Mouse (Mus musculus): ENCODE measurements around the gene Ankrd66. TPM values are rescaled to one million over a fixed set of nuclear protein-coding genes. Genes with fewer than 3 reads are reported as not detected.
"Not testable (repeated sequence)": the region's sequence is repeated elsewhere in the genome, so short reads cannot be mapped to it uniquely, and the experiment has no call there.

Gene Ankrd66
- polyA plus RNA-seq, 1 experiment from 2014 or later = 0.25 TPM

GRCm38 (mm10) chr17:43490371-43490770 is 53.1 kb downstream of the Ankrd66 start:
- H3K27ac ChIP-seq (ENCODE audit: low read depth, low read length); H3K4me1 ChIP-seq (ENCODE audit: control insufficient read depth, insufficient read depth, low read length); ATAC-seq (ENCODE audit: low read depth); H3K4me3 ChIP-seq (ENCODE audit: low read depth, low read length); H3K4me2 ChIP-seq (ENCODE audit: low read depth, low read length); H3K9ac ChIP-seq (replicated peaks; ENCODE audit: low read depth, low read length); H3K36me3 ChIP-seq (ENCODE audit: control insufficient read depth, insufficient read depth, low read length); H3K9me3 ChIP-seq (ENCODE audit: control insufficient read depth, low read length); H3K27me3 ChIP-seq (ENCODE audit: control insufficient read depth, insufficient read depth, low read length): not testable (repeated sequence)
- 97% methylated on average over 7 of the region's 10 CpGs for WGBS

- H3K9ac ChIP-seq (replicated peaks; ENCODE audit: low read depth, low read length) = no peak overlapping the region
- H3K4me2 ChIP-seq (ENCODE audit: low read depth, low read length) = no peak overlapping the region
- WGBS = 94% methylated on average over 2 of the region's 2 CpGs
- H3K9me3 ChIP-seq (ENCODE audit: control insufficient read depth, low read length) = no peaks in the 10 kb centered on the region
- no peaks in the 10 kb centered on the region for H3K27me3 ChIP-seq (ENCODE audit: control insufficient read depth, insufficient read depth, low read length)
- no peaks in the 10 kb centered on the region for H3K36me3 ChIP-seq (ENCODE audit: control insufficient read depth, insufficient read depth, low read length)
- ATAC-seq (ENCODE audit: low read depth) = no peak
- H3K27ac ChIP-seq (ENCODE audit: low read depth, low read length) = no peak overlapping the region
- no peak overlapping the region for H3K4me3 ChIP-seq (ENCODE audit: low read depth, low read length)
- no peaks in the 10 kb centered on the region for H3K4me1 ChIP-seq (ENCODE audit: control insufficient read depth, insufficient read depth, low read length)
Measured at GRCm38 (mm10) chr17:43488439-43489151, 54.8 kb downstream of the Ankrd66 start.

- no peaks in the 10 kb centered on the region for H3K9me3 ChIP-seq (ENCODE audit: control insufficient read depth, low read length)
- WGBS = 93% methylated on average over 3 of the region's 3 CpGs
- no peak for ATAC-seq (ENCODE audit: low read depth)
- no peaks in the 10 kb centered on the region for H3K4me1 ChIP-seq (ENCODE audit: control insufficient read depth, insufficient read depth, low read length)
- H3K4me2 ChIP-seq (ENCODE audit: low read depth, low read length) = no peak overlapping the region
- H3K9ac ChIP-seq (replicated peaks; ENCODE audit: low read depth, low read length) = no peak overlapping the region
- H3K27ac ChIP-seq (ENCODE audit: low read depth, low read length) = no peak overlapping the region
- no peaks in the 10 kb centered on the region for H3K27me3 ChIP-seq (ENCODE audit: control insufficient read depth, insufficient read depth, low read length)
- no peak overlapping the region for H3K4me3 ChIP-seq (ENCODE audit: low read depth, low read length)
- H3K36me3 ChIP-seq (ENCODE audit: control insufficient read depth, insufficient read depth, low read length) = no peaks in the 10 kb centered on the region
Measured at GRCm38 (mm10) chr17:43485982-43486381, 57.5 kb downstream of the Ankrd66 start.

Other genes starting within 250 kb of the Ankrd66 start
- 4.1 and 8.9 TPM in 2 replicates for gene Adgrf5, start 183.2 kb downstream of the Ankrd66 start, polyA plus RNA-seq (2014; fragmentation: Nextera tagmentation; extraction: Ambion mirVana)
- gene Mep1a, start 40.8 kb downstream of the Ankrd66 start, polyA plus RNA-seq (2014; fragmentation: Nextera tagmentation; extraction: Ambion mirVana) = 0.09 TPM in 1 of 2 replicates, not detected in the other
- 62.3 and 66.9 TPM in 2 replicates for gene Pla2g7, start 24.5 kb upstream of the Ankrd66 start, polyA plus RNA-seq (2014; fragmentation: Nextera tagmentation; extraction: Ambion mirVana)
- gene Tdrd6, start 86.7 kb upstream of the Ankrd66 start, polyA plus RNA-seq (2014; fragmentation: Nextera tagmentation; extraction: Ambion mirVana) = 0.24 and 0.85 TPM in 2 replicates
- 78.8 and 98.4 TPM in 2 replicates for gene Slc25a27, start 123.6 kb upstream of the Ankrd66 start, polyA plus RNA-seq (2014; fragmentation: Nextera tagmentation; extraction: Ambion mirVana)
- gene Cyp39a1, start 123.8 kb upstream of the Ankrd66 start, polyA plus RNA-seq (2014; fragmentation: Nextera tagmentation; extraction: Ambion mirVana) = 4.3 and 8.1 TPM in 2 replicates